Mouse (Mus musculus) urinary bladder, postnatal 25 days (tissue): Measurements from ENCODE around the gene Fetub.

Experiments used
- DNase-seq: peaks from one replicate; pipeline ENCODE4 v3.0.0; 2022; ENCODE audit warnings: low spot score

Fetub gene

DNA sequence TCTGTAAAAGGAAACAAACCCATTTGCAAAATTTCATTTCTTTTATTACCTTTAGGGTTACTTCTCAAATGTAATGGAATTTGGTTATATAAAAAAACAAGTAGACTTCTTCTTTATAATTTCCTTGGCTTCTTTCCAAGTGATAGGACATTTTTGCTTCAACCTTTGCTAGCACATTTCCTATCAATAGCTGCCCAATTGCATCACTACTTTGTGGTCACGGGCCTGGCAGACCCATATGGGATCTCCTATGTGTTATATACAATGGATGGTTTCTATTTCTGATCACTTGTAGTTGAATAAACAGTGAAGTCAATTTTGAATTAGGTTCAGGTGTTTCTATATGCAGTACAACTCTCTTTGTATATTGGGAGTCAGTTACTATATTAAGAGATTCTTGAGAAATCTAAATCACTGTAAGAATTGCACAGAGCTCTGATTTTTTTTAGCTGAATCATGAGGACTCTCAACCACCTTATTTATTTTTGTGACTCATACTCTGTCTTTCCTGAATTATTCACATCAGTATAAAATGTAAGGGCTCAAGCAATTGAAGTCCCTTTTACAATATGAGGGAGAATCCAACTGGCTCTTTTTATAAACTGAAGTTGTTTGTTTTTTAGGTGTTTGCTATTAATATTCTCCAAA is 49.4 kb downstream of the Fetub start:
- no peak for DNase-seq
